Comparison of ENCODE assay signal across 28 mouse cellular contexts in the genomic region with DNA sequence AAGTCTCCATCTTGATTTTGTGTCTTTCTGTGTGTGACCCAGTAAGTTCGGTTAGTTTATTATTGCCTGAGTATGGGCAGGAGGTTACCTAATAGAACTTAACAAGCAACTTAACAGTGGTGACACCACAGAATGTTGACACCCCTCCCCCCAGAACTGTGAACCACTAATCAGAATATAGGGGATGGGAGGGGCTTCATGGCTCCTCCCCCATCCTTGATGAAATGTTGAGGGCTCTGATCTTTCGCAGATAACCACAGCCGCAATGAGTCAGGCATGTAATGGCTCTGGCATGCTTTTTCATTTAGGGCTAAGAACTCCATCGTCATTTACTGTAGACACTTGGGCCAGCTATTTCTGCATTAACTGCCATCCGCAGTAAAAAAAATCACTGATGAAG. TPM values are rescaled to one million over a fixed set of nuclear protein-coding genes. Genes with fewer than 3 reads are reported as not detected.
A peak's percentile ranks its signal among the peaks of the same experiment; 100 is the strongest.
DNase-seq lines count a peak whose midpoint lies in the region; ATAC-seq and TF ChIP-seq lines count a peak whose summit lies in the region.
"Had no signal": no experiment of that assay in that cellular context is flagged by ENCODE, and none has a peak within 500 bp of the region (broad histone marks: within the 10 kb centered on the region; RNA-seq: fewer than 3 reads in every experiment).

No protein-coding gene starts in this region.

- H3K4me3 ChIP-seq in intestine, postnatal 0 days (ENCODE audit: low read depth, low read length): no peak overlapping the region
- H3K4me3 ChIP-seq: embryonic facial prominence, embryonic 10.5 days; forebrain, embryonic 10.5 days; heart, adult 2 months; heart, embryonic 13.5 days; hindbrain, embryonic 15.5 days; intestine, embryonic 15.5 days; limb, embryonic 12.5 days; liver, embryonic 13.5 days; lung, embryonic 15.5 days; midbrain, embryonic 12.5 days; neural tube, embryonic 13.5 days had no signal

- ATAC-seq in activated CD4-positive, CD25-positive, alpha-beta regulatory T cell, adult 4 months: peak; percentile 61
- ATAC-seq in intestine, postnatal 0 days: no peak
- ATAC-seq: forebrain, postnatal 0 days; intestine, embryonic 15.5 days had no signal

- no peaks in the 10 kb centered on the region for H3K4me1 ChIP-seq in intestine, postnatal 0 days (replicated peaks; ENCODE audit: control insufficient read depth, insufficient read depth, low read length)
- H3K4me1 ChIP-seq: embryonic facial prominence, embryonic 10.5 days; forebrain, embryonic 10.5 days; heart, embryonic 13.5 days; hindbrain, embryonic 15.5 days; intestine, embryonic 15.5 days; limb, embryonic 12.5 days; liver, embryonic 13.5 days; lung, embryonic 15.5 days; midbrain, embryonic 12.5 days; neural tube, embryonic 13.5 days had no signal

- peak; percentile 32 for DNase-seq in CD4-positive helper T cell, adult 2 months (ENCODE audit: low read depth, low spot score)
- peak; percentile 71 for DNase-seq in induced T-regulatory cell, adult 2 months (ENCODE audit: low read depth)
- peak; percentile 12 to 31 for DNase-seq in natural killer cell, adult 2 months (ENCODE audit: low spot score in 2 of 2)
- DNase-seq in left cerebral cortex, postnatal 10 days (ENCODE audit: extremely low spot score in 1 of 2, low spot score in 2 of 2): no peak
- no peak for DNase-seq in heart, postnatal 4 days
- DNase-seq: adrenal gland, adult 8-10 months; cerebellum, adult 8-10 months; forebrain, postnatal 0 days; gastrocnemius, postnatal 25 days; heart, adult 2 months; heart, postnatal 14 days; kidney, adult 9 months; kidney, postnatal 14 days; layer of hippocampus, postnatal 36 days; liver, embryonic 13.5 days; thymus, postnatal 25 days had no signal

- H3K9ac ChIP-seq in intestine, postnatal 0 days (ENCODE audit: low read depth, low read length): no peak overlapping the region
- H3K9ac ChIP-seq: forebrain, postnatal 0 days; heart, embryonic 13.5 days; hindbrain, embryonic 15.5 days; intestine, embryonic 15.5 days; limb, embryonic 12.5 days; liver, embryonic 13.5 days; lung, embryonic 15.5 days; midbrain, embryonic 12.5 days; neural tube, embryonic 13.5 days had no signal

- H3K9me3 ChIP-seq in intestine, postnatal 0 days (ENCODE audit: control insufficient read depth): no peaks in the 10 kb centered on the region
- H3K9me3 ChIP-seq: embryonic facial prominence, embryonic 10.5 days; forebrain, embryonic 10.5 days; heart, embryonic 13.5 days; hindbrain, embryonic 15.5 days; intestine, embryonic 15.5 days; limb, embryonic 12.5 days; liver, embryonic 13.5 days; lung, embryonic 15.5 days; midbrain, embryonic 12.5 days; neural tube, embryonic 13.5 days had no signal

- no peak overlapping the region for H3K27ac ChIP-seq in intestine, postnatal 0 days (ENCODE audit: low read depth, low read length)
- H3K27ac ChIP-seq: embryonic facial prominence, embryonic 10.5 days; forebrain, embryonic 10.5 days; heart, adult 2 months; heart, embryonic 13.5 days; hindbrain, embryonic 15.5 days; intestine, embryonic 15.5 days; limb, embryonic 12.5 days; liver, embryonic 13.5 days; lung, embryonic 15.5 days; macrophage; midbrain, embryonic 12.5 days; neural tube, embryonic 13.5 days had no signal

- no peak for TF ChIP-seq CTCF in intestine, postnatal 0 days (IDR thresholded peaks at IDR 0.05; ENCODE audit: low read depth)

- no peaks in the 10 kb centered on the region for H3K36me3 ChIP-seq in intestine, postnatal 0 days (ENCODE audit: control insufficient read depth, insufficient read depth)
- H3K36me3 ChIP-seq: embryonic facial prominence, embryonic 10.5 days; forebrain, embryonic 10.5 days; heart, embryonic 13.5 days; hindbrain, embryonic 15.5 days; intestine, embryonic 15.5 days; limb, embryonic 12.5 days; liver, embryonic 13.5 days; lung, embryonic 15.5 days; midbrain, embryonic 12.5 days; neural tube, embryonic 13.5 days had no signal

- 93% methylated on average over 5 of the region's 5 CpGs for WGBS in intestine, postnatal 0 days

- H3K4me2 ChIP-seq in intestine, postnatal 0 days (replicated peaks; ENCODE audit: low read depth): no peak overlapping the region
- H3K4me2 ChIP-seq: heart, embryonic 13.5 days; hindbrain, embryonic 15.5 days; intestine, embryonic 15.5 days; limb, embryonic 12.5 days; liver, embryonic 13.5 days; lung, embryonic 15.5 days; midbrain, embryonic 12.5 days; neural tube, embryonic 13.5 days had no signal

- no peaks in the 10 kb centered on the region for H3K27me3 ChIP-seq in intestine, postnatal 0 days (replicated peaks; ENCODE audit: control insufficient read depth, insufficient read depth, low read length)
- H3K27me3 ChIP-seq: heart, embryonic 13.5 days; hindbrain, embryonic 15.5 days; intestine, embryonic 15.5 days; liver, embryonic 13.5 days; lung, embryonic 15.5 days; midbrain, embryonic 12.5 days; neural tube, embryonic 13.5 days had no signal

- intact Hi-C loops in left cerebral cortex, postnatal 10 days (cut with DNase I): no loop called here

RNA-seq across cellular contexts. Expression of a gene that starts 49.9 kb away (rescaled TPM):
- polyA plus RNA-seq in activated CD4-positive, CD25-positive, alpha-beta regulatory T cell, adult 4 months (2017; shearing (Covaris generic)): under 1 TPM; 0.28 to 0.57 TPM
- polyA plus RNA-seq in intestine, postnatal 0 days (2015; fragmentation: Nextera tagmentation; extraction: Ambion mirVana): 184 and 255 TPM in 2 replicates
- 10 to 100 TPM; 64.7 to 71.5 TPM for total RNA-seq in left cerebral cortex, postnatal 10 days (2021)
- 10 to 100 TPM in 1 of 2 experiments, 1 to 10 TPM in 1; 9.1 to 10.5 TPM for total RNA-seq in heart, postnatal 4 days (2021)

Comparison
In these comparisons a context has a peak if more than half of its experiments do, and no peak if none do; other contexts are left out.
1. DNase-seq: peak in CD4-positive helper T cell, adult 2 months (single experiment), induced T-regulatory cell, adult 2 months (single experiment) and natural killer cell, adult 2 months (2 of 2); none in left cerebral cortex, postnatal 10 days (0 of 2) and heart, postnatal 4 days (single experiment).
2. RNA of a gene that starts 49.9 kb away (total RNA-seq): 64.7 to 71.5 TPM in left cerebral cortex, postnatal 10 days; 9.1 to 10.5 TPM in heart, postnatal 4 days; every median in the first group is over 4 times any median in the second.